Mouse (Mus musculus): ENCODE measurements around the gene Aoc1. TPM values are rescaled to one million over a fixed set of nuclear protein-coding genes. Genes with fewer than 3 reads are reported as not detected.
"Not testable (repeated sequence)": the region's sequence is repeated elsewhere in the genome, so short reads cannot be mapped to it uniquely, and the experiment has no call there.

Gene Aoc1
- polyA plus RNA-seq, 1 experiment = not detected

DNA sequence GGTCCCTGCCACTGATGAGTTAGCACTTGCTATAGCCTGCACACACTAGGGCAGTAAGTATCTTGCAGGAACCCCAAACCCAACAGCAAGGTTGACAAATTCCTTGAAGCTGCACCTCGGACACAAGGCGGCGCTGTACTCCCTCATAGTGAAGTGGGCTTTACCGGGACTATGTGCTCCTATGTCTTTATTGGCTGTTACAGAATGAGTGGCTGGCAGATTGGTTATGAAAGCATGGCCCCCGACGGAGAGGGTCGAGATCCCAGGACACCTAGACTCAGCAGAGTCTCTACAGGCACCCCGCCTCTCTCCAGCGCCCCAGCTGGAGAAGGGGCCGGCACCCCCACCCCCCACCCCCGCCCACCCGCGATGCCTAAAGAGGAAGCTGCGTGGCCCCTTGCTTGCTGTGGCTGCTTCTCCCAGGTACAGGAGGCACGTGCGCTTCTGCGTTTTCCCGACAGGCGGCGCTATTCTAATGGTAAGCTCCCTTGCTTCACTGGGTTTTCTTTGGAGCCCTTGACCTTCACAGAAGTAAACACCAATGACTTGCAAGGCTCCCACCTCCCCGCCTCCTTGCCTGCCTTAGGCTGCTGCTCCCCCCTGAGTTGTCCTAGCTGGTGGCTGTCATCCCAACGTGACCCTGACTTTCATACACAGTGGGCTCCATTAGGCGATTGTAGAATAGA, 12.4 kb upstream of the Aoc1 start:
- no peak for TF ChIP-seq GATA1 (IDR thresholded peaks at IDR 0.05; ENCODE audit: borderline replicate concordance, low read length)
- TF ChIP-seq FLI1 (IDR thresholded peaks at IDR 0.05; ENCODE audit: low read length) = no peak
- H3K27me3 ChIP-seq (replicated peaks) = peaks cover 17% of the 10 kb centered on the region
- H3K4me3 ChIP-seq (replicated peaks) = peak overlapping the region; percentile 77
- H3K9me3 ChIP-seq = no peaks in the 10 kb centered on the region
- H3K4me1 ChIP-seq = peaks cover 27% of the 10 kb centered on the region
- no peaks in the 10 kb centered on the region for H3K36me3 ChIP-seq (replicated peaks; ENCODE audit: low read length)

DNA sequence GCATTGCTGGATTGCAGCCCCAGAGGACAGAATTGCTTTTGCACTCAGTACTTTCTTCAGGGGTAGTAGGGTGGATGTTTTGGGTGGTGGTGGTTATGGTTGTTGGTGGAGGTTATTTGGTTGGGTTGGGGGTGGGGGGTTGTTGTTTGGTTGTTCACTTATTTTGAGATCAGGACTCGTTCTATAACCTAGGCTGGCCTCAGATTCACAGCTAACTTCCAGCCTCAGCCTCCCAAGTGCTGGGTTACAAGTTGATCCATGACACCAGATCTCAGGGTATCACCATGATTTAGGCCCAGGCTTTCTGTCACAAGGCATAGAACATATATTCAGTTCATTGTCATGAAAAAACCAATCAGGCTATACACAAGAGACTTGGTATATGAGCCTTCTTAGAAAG, 11.8 kb upstream of the Aoc1 start:
- H3K27me3 ChIP-seq (replicated peaks) = peaks cover 17% of the 10 kb centered on the region
- TF ChIP-seq FLI1 (IDR thresholded peaks at IDR 0.05; ENCODE audit: low read length) (no peak), GATA1 (IDR thresholded peaks at IDR 0.05; ENCODE audit: borderline replicate concordance, low read length) (no peak)
- H3K4me1 ChIP-seq = peaks cover 26% of the 10 kb centered on the region
- no peaks in the 10 kb centered on the region for H3K36me3 ChIP-seq (replicated peaks; ENCODE audit: low read length)
- no peaks in the 10 kb centered on the region for H3K9me3 ChIP-seq
- H3K4me3 ChIP-seq (replicated peaks) = no peak overlapping the region

DNA sequence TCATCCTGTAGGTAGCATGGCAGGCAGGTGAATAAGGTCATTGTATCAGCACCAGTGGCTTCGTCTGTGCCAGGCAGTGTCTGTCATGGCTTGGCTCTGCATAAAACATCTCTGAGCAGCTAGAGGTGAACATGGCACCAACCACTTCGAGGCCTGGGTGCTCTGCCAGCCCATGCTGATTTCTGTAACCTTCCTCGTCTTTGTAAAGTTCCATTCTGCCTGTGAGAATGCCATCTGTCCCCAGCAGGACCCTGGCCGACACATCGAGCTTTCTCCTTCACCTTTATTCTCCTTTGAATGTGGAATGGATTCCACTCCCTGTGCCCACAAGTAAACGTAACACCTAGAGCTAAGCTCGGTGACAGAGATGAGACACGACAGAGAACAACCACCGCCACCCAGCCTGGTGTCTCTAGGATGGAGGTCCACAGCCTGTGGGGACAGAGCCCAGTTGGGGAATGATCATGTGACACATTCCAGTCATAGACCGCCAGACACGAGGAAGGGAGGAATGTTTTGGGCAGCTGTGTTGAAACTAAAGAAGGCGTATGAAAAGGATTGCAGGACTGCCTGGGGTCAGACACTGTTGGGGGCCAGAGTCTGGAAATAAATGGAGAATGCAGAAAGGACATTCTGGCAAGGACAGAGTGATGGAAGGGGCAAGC, 10.9 kb upstream of the Aoc1 start:
- Histone ChIP-seq H3K4me3 (replicated peaks) (no peak overlapping the region), H3K27me3 (replicated peaks) (peaks cover 17% of the 10 kb centered on the region), H3K4me1 (peaks cover 23% of the 10 kb centered on the region), H3K9me3 (no peaks in the 10 kb centered on the region), H3K36me3 (replicated peaks; ENCODE audit: low read length) (no peaks in the 10 kb centered on the region)
- TF ChIP-seq GATA1 (IDR thresholded peaks at IDR 0.05; ENCODE audit: borderline replicate concordance, low read length) (no peak), FLI1 (IDR thresholded peaks at IDR 0.05; ENCODE audit: low read length) (no peak)

DNA sequence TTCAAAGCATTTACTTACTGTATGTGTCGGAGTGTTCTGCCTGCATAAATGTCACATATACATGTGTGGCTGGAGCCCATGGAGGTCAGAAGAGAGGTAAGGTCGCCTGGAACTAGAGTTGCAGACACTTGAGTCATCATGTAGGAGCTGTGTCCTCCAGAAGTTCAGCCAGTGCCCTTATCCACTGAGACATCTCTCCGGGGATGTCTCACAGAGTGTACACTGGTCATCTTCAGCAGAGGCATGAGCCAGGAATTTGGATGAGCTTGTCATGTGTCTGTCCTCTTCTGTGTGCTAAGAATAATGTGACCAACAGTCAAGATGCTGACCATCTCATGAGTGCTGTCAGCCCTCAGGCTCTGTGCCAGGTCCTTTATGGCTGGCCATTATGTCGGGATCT, 9.9 kb upstream of the Aoc1 start:
- Histone ChIP-seq H3K27me3 (replicated peaks) (peaks cover 24% of the 10 kb centered on the region), H3K4me1 (peaks cover 15% of the 10 kb centered on the region), H3K4me3 (replicated peaks) (no peak overlapping the region), H3K36me3 (replicated peaks; ENCODE audit: low read length) (no peaks in the 10 kb centered on the region), H3K9me3 (no peaks in the 10 kb centered on the region)
- TF ChIP-seq FLI1 (IDR thresholded peaks at IDR 0.05; ENCODE audit: low read length) (no peak), GATA1 (IDR thresholded peaks at IDR 0.05; ENCODE audit: borderline replicate concordance, low read length) (no peak)

GRCm38 (mm10) chr6:48863488-48863887, 9.2 kb upstream of the Aoc1 start:
- H3K9me3 ChIP-seq = no peaks in the 10 kb centered on the region
- H3K4me1 ChIP-seq = peaks cover 10% of the 10 kb centered on the region
- H3K36me3 ChIP-seq (replicated peaks; ENCODE audit: low read length) = no peaks in the 10 kb centered on the region
- peaks cover 24% of the 10 kb centered on the region for H3K27me3 ChIP-seq (replicated peaks)
- no peak overlapping the region for H3K4me3 ChIP-seq (replicated peaks)
- TF ChIP-seq GATA1 (IDR thresholded peaks at IDR 0.05; ENCODE audit: borderline replicate concordance, low read length) = no peak
- no peak for TF ChIP-seq FLI1 (IDR thresholded peaks at IDR 0.05; ENCODE audit: low read length)

DNA sequence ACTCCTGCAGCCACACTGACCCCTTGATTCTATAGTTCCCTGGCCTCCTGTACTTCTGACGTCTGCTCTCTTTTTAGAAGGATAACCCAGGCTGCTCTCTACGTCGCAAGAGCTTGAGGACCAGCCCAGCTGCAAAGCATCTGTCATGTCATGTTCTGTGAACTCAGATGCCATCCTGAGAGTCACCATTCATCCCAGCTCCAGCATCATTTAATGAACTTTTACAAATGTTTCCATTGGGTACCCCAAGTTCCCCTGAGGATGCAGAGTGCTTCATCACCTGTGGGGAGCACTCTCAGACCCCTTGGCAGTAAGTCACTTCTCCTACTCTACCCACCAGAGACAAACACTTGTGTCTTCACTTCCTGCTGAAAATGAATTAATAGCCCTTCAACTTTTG, 8.5 kb upstream of the Aoc1 start:
- H3K36me3 ChIP-seq (replicated peaks; ENCODE audit: low read length) = no peaks in the 10 kb centered on the region
- no peaks in the 10 kb centered on the region for H3K9me3 ChIP-seq
- H3K4me3 ChIP-seq (replicated peaks) = no peak overlapping the region
- no peak for TF ChIP-seq FLI1 (IDR thresholded peaks at IDR 0.05; ENCODE audit: low read length)
- no peak for TF ChIP-seq GATA1 (IDR thresholded peaks at IDR 0.05; ENCODE audit: borderline replicate concordance, low read length)
- peaks cover 10% of the 10 kb centered on the region for H3K4me1 ChIP-seq
- peaks cover 23% of the 10 kb centered on the region for H3K27me3 ChIP-seq (replicated peaks)

DNA sequence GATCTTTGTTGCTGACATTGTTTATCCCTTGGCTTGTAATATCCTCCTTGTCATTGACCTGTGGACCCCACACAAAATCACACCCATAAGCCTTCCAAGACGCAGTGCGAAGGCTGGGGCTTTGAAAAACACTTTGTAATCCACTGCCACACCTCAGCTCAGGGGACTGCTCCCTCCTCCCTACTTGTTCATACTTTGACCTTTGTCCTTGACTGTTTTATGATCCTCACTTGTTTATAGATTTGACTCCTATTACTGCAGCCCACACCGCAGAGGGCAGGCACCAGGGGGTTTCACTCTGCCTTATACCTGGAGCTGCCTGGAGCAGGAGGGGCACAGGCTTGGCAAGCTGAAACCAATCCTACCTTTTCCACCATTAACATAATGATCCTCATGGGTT, 8.0 kb upstream of the Aoc1 start:
- Histone ChIP-seq H3K9me3 (no peaks in the 10 kb centered on the region), H3K4me1 (peaks cover 10% of the 10 kb centered on the region), H3K4me3 (replicated peaks) (no peak overlapping the region), H3K27me3 (replicated peaks) (peaks cover 23% of the 10 kb centered on the region), H3K36me3 (replicated peaks; ENCODE audit: low read length) (no peaks in the 10 kb centered on the region)
- TF ChIP-seq GATA1 (IDR thresholded peaks at IDR 0.05; ENCODE audit: borderline replicate concordance, low read length) (no peak), FLI1 (IDR thresholded peaks at IDR 0.05; ENCODE audit: low read length) (no peak)

DNA sequence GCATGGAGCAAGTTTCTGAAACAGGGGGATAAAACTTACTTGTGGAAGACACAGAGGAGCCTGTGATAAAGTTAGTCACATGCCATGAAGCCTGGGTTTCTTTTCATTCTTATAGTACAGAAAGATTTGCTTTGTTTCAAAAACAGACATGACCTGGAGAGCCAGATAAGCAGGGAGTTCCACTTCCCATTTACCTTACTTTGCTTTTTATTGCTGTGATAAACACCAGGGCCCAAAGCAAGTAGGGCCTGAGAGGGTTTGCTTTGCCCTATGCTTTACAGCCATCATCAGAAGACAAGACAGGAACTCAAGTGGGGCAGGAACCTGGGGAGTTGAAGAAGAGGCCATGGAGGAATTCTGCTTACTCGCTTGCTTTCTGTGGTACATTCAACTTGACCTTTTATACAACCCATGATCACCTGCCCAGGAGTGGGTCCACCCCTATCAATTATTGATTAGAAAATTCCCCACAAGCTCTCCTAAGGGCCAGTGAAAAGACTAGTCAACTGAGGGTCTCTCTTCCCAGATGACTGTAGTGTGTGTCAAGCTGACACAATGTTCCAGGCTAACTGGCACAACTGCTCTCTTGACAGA, 7.4 kb upstream of the Aoc1 start:
- Histone ChIP-seq H3K4me1 (peaks cover 5% of the 10 kb centered on the region), H3K36me3 (replicated peaks; ENCODE audit: low read length) (no peaks in the 10 kb centered on the region)
- TF ChIP-seq FLI1 (IDR thresholded peaks at IDR 0.05; ENCODE audit: low read length) (no peak), GATA1 (IDR thresholded peaks at IDR 0.05; ENCODE audit: borderline replicate concordance, low read length) (no peak)

GRCm38 (mm10) chr6:48866355-48866950, 6.2 kb upstream of the Aoc1 start:
- peaks cover 28% of the 10 kb centered on the region for H3K27me3 ChIP-seq (replicated peaks)
- H3K4me3 ChIP-seq (replicated peaks); H3K36me3 ChIP-seq (replicated peaks; ENCODE audit: low read length); H3K9me3 ChIP-seq; H3K4me1 ChIP-seq: not testable (repeated sequence)

More for the DNA sequence above, 7.4 kb upstream of the Aoc1 start:
- Histone ChIP-seq H3K9me3 (no peaks in the 10 kb centered on the region), H3K4me3 (replicated peaks) (no peak overlapping the region), H3K27me3 (replicated peaks) (peaks cover 26% of the 10 kb centered on the region)

DNA sequence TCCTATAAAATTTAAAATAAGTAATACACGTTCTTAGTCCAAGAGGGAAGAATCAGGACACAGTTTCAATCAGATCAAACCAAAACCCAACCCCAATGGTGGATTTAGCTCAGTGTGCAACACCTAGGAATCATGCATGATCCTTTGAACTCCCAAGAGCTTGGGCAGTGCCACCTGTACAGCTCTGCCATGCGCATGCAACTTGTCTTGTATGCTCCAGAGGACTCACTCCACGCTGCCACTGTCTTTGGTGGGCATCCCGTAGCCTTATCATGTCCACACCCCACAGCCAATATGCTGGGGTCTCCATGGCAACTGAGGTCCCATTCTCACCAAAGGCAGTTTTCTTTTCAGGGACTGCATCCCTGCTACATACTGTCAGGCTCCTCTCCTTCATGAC, 5.5 kb upstream of the Aoc1 start:
- Histone ChIP-seq H3K4me1 (no peaks in the 10 kb centered on the region), H3K36me3 (replicated peaks; ENCODE audit: low read length) (no peaks in the 10 kb centered on the region), H3K9me3 (no peaks in the 10 kb centered on the region), H3K4me3 (replicated peaks) (no peak overlapping the region), H3K27me3 (replicated peaks) (peaks cover 23% of the 10 kb centered on the region)
- TF ChIP-seq GATA1 (IDR thresholded peaks at IDR 0.05; ENCODE audit: borderline replicate concordance, low read length) (no peak), FLI1 (IDR thresholded peaks at IDR 0.05; ENCODE audit: low read length) (no peak)

All from megakaryocyte, embryonic 14.5 days (primary cell).